Mouse (Mus musculus): Measurements from ENCODE around the gene Tril. TPM values are rescaled to one million over a fixed set of nuclear protein-coding genes. Genes with fewer than 3 reads are reported as not detected.

The Tril gene
- polyA plus RNA-seq, 1 experiment from 2014 or later = 34.4 TPM

DNA sequence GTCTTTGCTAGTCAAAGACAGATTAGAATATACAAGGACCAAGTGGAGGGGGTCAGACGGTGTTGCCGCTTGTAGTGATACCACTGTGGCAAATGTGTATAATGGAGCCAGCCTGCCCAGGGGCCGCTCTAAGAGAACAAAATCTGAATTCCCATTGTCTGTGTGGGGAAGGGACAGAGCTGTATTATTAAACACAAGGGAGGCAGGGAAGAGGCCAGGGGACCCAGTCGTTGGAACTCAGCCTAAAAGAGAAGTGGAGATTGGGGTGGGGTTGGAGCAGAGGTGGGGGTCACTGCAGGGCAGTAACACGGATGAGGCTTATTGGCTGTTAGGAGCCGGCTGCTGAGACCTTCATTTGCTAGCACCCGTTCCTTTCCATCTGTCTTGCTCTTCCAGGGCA is 41.1 kb downstream of the Tril start:
- 38% methylated on average over 7 of the region's 7 CpGs for WGBS
- Histone ChIP-seq H3K4me1 (peaks cover 4% of the 10 kb centered on the region; the same call in 1 of the 2 replicates), H3K9me3 (no peaks in the 10 kb centered on the region), H3K9ac (replicated peaks) (no peak overlapping the region), H3K36me3 (no peaks in the 10 kb centered on the region), H3K4me2 (replicated peaks) (no peak overlapping the region), H3K4me3 (no peak overlapping the region), H3K27me3 (peaks cover 6% of the 10 kb centered on the region; the same call in 1 of the 2 replicates), H3K27ac (replicated peaks) (no peak overlapping the region)
- no peak for ATAC-seq (ENCODE audit: low FRiP score, low read depth)

GRCm38 (mm10) chr6:53778424-53778955 is 42.1 kb downstream of the Tril start:
- no peaks in the 10 kb centered on the region for H3K9me3 ChIP-seq
- WGBS = 81% methylated on average over 8 of the region's 8 CpGs
- H3K27me3 ChIP-seq = peaks cover 2% of the 10 kb centered on the region; the same call in 1 of the 2 replicates

GRCm38 (mm10) chr6:53768275-53768674 is 52.4 kb downstream of the Tril start:
- ATAC-seq (ENCODE audit: low FRiP score, low read depth) = no peak
- WGBS = 91% methylated on average over 4 of the region's 4 CpGs
- Histone ChIP-seq H3K4me2 (replicated peaks) (no peak overlapping the region), H3K4me3 (no peak overlapping the region), H3K9me3 (no peaks in the 10 kb centered on the region), H3K27me3 (no peaks in the 10 kb centered on the region), H3K27ac (replicated peaks) (no peak overlapping the region), H3K4me1 (no peaks in the 10 kb centered on the region), H3K9ac (replicated peaks) (no peak overlapping the region), H3K36me3 (no peaks in the 10 kb centered on the region)

More at GRCm38 (mm10) chr6:53778424-53778955, 42.1 kb downstream of the Tril start:
- no peak overlapping the region for H3K4me3 ChIP-seq
- H3K36me3 ChIP-seq = no peaks in the 10 kb centered on the region
- H3K4me1 ChIP-seq = peaks cover 4% of the 10 kb centered on the region; the same call in 1 of the 2 replicates
- ATAC-seq (ENCODE audit: low FRiP score, low read depth) = no peak
- H3K4me2 ChIP-seq (replicated peaks) = no peak overlapping the region
- H3K9ac ChIP-seq (replicated peaks) = no peak overlapping the region
- H3K27ac ChIP-seq (replicated peaks) = no peak overlapping the region

GRCm38 (mm10) chr6:53766243-53766915 is 54.3 kb downstream of the Tril start:
- ATAC-seq (ENCODE audit: low FRiP score, low read depth) = no peak

DNA sequence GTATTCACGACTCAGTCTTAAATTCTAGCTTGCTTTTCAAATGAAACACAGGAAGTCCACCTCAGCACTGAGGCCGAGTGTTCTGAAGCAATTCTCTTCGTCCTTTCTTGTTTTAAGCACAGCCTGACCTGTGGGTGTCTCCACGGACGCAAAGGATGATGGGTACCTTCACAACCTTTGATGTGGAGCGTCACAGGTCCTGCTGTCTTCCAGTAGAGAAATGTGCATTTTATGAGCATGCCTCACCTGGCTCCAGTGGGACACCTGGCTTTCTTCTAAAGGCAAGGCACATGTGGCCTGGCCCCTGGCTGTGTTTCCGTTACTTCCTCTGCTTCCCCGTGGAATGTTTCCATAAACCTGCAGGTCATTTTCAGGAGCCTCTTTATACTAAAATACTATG is 54.9 kb downstream of the Tril start:
- WGBS = 81% methylated on average over 8 of the region's 8 CpGs

More at GRCm38 (mm10) chr6:53766243-53766915, 54.3 kb downstream of the Tril start:
- Histone ChIP-seq H3K9ac (replicated peaks) (no peak overlapping the region), H3K4me1 (no peaks in the 10 kb centered on the region), H3K27ac (replicated peaks) (no peak overlapping the region), H3K9me3 (no peaks in the 10 kb centered on the region), H3K27me3 (no peaks in the 10 kb centered on the region), H3K36me3 (no peaks in the 10 kb centered on the region), H3K4me3 (no peak overlapping the region), H3K4me2 (replicated peaks) (no peak overlapping the region)
- 67% methylated on average over 10 of the region's 10 CpGs for WGBS

More for the DNA sequence above, 54.9 kb downstream of the Tril start:
- no peak for ATAC-seq (ENCODE audit: low FRiP score, low read depth)
- Histone ChIP-seq H3K27me3 (no peaks in the 10 kb centered on the region), H3K27ac (replicated peaks) (no peak overlapping the region), H3K4me1 (peaks cover 5% of the 10 kb centered on the region), H3K4me3 (no peak overlapping the region), H3K9me3 (no peaks in the 10 kb centered on the region), H3K36me3 (no peaks in the 10 kb centered on the region), H3K4me2 (replicated peaks) (no peak overlapping the region), H3K9ac (replicated peaks) (no peak overlapping the region)

Other genes with a start within 250 kb of the Tril start
- 0.25 TPM in 1 of 2 replicates, not detected in the other for gene Cpvl, start 157.8 kb upstream of the Tril start, polyA plus RNA-seq (2016; fragmentation: Nextera tagmentation; extraction: Ambion mirVana)
- 22.1 and 28.5 TPM in 2 replicates for gene Chn2, start 218.7 kb upstream of the Tril start, polyA plus RNA-seq (2016; fragmentation: Nextera tagmentation; extraction: Ambion mirVana)